Mouse (Mus musculus) urinary bladder, adult 2 months (tissue): ENCODE measurements at regions not wholly inside any gene's neighbourhood (a gene's known extent, or its start where the extent isn't known, plus 50 kb on each side); places are given as distances from the start of the nearest gene placed in this dataset.

ENCODE experiments used
- DNase-seq: peaks from one replicate; pipeline ENCODE4 v3.0.0; 2022; ENCODE audit warnings: low spot score

DNA sequence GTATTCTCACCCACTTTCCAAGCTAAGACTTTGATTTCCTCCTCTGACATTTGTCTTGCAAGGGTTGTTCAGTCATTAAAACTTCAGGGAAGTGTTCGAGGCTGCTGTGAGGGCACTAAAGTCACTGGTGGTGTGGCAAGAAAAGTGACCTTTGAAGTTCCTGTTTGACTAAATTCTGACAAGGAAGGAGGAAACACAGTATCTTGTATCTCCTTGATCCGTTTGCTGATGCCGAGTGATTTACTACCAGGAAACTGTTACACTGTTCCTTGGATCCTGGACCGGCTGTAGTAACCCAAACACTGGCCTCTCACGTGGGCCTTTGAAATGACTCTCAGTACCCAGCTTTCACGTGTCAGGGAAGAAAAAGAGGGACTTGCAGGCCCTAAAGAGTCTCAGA lies 53.5 kb upstream of the Ralgapa2 start:
- no peak for DNase-seq

DNA sequence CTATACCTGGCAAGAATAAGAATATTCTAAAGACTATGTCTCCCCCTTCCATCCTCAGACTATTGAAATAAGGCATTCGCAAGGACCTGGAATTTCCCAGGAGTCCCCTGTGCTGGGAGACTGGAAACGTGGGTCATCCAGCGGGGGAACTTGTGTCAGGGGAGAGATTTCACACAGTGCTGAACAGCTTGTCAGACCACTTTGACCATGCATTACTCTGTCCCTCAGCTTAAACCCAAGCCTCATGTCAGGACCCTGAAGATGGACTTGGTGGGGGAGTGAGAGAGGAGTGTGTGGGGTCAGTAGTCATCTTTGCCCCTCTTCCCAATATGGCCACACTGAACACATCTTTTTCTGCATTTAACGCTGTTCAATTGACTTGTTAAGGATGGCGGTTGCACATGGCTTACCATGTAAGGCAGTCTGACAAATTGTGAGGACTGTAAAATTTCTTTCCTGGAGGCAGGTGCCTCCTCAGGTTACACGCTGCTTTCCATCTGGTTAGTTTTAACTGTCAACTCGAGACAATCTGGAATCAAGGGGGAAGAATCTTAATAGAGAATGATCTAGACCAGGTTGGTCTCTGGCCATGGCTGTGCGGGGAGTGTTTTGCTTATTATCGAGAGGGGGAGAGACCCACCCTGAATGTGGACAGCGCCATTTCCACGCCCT lies 56.2 kb upstream of the Ralgapa2 start:
- DNase-seq: no peak

DNA sequence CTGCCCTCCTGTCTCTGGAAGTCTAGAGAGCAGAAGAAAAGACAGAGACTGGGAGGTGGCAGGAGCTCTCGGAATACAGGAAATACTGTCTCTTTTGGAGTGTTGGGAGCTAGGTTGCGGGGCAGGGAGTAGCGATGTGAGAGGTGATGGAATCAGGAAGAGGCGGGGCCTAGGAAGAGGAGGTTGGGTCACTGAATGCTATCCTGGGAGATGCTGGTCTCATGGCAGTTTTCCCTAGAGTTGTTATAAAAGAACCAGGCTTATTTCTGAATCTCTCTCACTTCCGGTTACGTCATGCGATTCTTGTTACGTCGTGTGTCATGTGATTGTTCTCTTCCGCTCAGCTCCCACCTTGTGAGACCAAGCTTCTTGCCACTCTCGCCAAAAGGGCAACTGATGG lies 58.9 kb upstream of the Ralgapa2 start:
- DNase-seq: no peak

DNA sequence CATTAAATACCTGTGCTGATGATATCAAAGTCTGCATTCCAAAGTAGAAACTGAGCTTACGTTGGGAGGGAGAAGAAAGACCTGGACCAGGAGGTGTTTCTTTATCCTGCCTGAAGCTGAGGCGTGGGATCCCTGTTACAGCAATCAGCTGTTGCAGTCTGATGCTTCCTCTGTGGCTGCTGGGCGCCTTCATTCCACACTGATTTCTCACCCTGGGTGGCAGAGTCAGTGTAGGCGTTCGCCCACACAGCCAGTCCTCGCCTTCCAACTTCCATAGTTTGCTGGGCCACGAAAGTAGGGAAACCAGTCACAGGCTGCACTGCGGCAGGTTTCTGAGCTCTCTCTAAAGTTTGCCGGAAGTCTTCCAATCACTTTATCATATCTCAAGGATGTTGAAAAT lies 59.7 kb upstream of the Ralgapa2 start:
- DNase-seq: no peak

DNA sequence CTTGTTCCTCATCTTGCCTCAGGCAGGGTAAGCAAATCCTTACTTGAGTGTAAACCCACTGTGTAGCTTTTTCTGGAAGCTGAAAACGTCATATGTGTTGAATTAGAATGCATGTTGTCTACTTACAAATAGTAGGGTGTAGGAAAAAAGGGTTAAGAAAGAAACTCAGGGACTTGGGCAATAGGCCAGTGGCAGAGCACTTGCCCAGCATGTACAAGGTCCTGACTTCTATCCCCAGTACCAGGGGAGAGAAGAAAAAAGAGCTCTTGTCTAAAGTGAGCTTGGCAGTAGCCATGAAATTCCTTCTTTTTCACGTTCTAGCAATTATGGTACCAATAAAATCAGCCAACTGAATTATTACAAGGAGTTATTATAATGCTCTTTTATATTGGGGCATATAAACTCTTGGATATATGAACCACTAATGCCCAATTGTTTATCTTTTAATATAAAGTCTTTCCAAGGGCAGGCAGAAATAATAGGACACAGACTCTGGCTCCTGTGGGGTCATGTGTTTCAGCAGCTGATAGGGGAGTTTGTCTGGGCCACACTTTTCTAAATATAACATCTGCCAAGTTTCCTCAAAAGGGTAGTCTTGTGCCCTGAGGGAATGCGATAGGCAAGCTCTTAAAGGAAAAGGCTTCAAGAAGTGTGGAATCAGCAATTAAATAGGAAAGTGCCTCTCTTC lies 63.6 kb upstream of the Ralgapa2 start:
- no peak for DNase-seq

DNA sequence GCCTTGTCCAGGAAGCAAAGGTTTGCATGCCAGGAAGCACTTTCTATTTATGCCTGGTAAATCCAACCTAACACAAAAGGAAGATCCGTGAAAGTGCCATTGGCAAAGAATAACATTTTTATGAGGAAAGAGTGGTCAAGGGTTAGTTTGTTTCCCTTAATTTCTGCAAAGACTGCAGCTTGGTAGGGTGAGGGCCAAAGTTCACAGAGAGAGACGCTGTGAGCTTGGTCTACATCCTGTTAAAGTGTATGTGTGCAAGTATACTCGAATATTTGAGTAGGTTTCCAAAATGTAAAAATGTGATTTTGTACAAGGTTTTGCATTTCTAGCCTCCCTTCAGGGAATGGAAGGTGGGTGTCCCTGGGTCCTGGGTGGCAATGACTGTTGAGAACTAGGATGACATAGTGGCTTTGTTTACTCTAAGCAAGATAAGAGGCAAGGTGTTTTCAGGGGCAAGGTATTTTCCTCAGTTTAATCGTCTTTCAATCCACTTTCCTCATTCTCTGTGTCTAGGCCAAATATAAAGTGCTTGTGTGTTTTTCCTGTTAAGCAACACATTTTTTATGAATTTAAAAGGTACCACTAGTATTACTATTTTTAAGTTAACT lies 64.3 kb upstream of the Ralgapa2 start:
- DNase-seq: no peak

DNA sequence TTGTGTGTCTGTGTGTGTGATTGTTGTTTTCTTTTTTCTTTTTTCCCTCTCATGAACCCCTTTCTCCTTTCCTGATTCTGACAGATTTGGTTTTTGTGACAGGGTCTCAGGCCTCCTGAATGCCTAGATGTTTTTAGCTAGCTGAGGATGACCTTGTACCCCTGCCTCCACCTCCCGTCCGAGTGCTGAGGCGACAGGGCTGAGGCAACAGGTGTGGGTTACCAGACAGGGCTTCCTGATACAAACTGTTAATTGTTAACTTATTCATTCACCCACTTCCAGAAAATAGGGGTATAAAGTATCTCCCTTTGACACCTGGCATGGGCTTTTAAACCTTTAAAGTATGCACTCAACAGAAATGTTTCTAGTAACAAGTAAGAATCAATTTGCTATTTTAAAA lies 65.0 kb upstream of the Ralgapa2 start:
- no peak for DNase-seq

DNA sequence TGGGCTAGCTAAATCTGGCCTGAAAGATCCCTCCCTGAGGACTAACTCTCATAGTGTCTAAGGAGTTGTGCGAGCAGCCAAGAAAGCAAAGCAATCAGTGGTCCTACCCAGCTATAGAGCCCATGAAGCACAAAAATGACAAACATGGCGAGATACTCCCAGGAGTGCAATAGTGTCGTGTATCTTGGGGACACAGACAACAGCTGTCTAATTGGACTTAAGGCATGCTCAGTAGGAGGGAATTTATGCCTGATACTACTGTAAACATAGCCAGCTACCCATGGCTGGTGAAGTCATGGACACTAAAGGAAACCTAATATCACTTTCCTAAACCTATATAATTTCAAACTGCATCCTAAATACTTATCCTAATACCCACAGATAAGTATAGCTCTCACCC lies 69.1 kb upstream of the Ralgapa2 start:
- no peak for DNase-seq

DNA sequence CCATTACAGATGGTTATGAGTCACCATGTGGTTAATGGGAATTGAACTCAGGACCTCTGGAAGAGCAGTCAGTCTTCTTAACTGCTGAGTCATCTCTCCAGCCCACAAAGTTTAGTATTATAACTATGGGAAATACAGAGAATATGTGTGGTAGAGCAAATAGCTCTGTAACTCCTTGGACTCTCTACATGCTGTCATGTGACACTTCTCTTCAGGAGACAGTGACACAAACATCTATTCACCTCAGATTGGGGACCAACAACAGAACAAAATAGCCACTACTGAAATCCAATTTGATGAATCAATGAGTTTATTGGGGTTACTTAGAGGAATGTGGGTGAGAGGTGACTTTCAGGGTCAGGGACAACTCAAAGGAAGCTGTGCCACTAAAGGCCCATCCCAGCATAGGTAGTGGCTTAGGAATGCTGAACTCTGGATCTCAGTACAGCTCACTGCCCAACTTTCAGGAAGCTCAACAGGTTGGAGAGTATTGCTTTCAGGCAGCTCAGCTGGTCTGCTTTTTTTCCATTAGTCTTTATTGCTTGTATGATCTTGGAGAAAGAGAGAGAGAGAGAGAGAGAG lies 71.8 kb upstream of the Ralgapa2 start:
- DNase-seq: no peak

DNA sequence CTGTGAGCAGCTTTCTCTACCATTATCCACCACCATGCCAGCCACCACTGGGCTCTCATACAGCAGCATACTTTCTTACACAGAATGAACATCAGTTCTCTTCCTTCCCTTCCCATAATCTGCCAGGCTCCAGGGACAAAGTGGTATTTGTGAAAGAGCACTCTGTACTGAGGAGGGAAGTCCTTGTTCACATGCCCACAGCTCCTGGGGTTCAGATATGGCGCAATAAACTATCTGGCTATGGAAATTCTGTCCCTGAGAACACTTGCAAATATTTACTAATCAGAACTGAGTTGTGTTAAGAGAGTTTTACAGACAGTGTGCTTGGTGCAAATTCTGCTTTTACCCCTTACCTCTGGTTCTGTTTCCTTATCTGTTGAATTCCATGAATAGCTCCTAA lies 74.2 kb upstream of the Ralgapa2 start:
- no peak for DNase-seq

DNA sequence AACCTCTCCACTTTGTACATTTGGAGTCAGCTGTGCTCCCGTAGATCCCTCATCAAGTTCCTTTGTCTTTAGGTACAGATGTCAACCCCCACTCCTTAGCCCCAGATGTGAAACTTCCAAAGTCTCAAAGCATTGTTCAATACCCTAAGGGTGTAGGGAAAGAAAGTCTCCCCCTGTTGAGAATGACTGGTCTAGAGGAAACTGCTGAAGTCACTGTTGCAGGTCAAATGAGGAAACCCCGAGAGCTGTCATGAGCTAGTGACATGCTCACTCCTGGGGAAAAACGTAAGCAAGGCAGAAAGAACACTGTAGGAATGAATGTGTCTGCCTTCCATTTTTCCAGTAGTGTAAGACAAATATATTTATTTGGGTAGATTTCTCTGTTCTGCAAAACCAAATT lies 74.8 kb upstream of the Ralgapa2 start:
- no peak for DNase-seq

DNA sequence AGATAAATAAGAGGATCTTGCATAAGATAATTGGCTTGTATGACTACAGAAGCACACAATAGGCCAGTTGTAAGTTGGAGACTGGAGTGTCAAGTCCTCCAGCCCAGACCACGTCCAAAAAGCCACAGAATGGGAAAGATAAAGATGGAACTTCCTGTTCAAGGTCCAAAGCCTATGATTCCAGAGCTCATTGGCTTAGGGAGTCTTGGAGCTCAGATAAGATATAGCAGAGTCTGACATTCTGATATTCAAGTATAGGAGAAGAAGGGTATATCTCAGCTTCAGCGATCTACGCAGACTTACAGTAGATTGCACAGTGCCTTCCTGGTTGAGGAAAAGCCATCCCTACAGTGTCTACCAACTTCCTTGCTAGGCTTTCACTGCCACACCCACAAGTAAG lies 77.7 kb upstream of the Ralgapa2 start:
- no peak for DNase-seq

DNA sequence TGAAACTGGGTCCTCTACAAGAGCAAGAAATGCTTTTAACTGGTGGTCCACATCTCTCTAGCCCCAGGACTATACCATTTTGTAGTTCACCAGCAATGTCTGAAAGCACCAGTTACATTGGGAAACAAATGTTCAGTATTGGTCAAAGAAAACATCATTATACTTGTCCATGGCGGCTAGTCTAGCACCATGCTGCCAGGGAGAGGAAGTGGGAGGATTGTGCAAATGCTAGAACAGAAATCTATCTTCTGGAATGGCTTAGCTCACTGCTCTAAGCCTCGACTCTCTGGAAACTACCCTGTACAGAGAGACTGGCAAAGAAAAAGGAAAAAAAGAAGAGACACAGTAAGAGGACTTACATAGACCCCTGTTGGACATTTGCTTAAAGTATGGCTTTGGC lies 81.1 kb upstream of the Ralgapa2 start:
- no peak for DNase-seq

DNA sequence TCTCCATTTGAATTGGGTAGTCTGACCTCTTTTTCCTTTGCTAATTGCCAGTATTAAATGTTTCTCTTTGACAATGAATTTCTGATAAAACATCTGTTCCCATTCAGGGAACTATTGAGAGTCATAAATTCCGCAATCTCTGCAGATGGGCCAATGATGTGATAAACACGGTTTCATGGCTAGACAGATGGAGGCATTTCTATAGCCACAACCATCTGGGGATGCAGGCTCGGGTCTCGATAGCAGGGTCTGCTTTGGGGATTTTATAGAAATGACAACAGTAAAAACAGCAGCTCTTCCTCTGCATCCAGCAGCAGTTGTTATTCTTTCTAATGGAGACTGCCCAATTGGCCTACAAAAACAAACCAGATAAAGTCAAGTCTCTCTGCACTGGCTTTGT lies 82.1 kb upstream of the Ralgapa2 start:
- DNase-seq: no peak

DNA sequence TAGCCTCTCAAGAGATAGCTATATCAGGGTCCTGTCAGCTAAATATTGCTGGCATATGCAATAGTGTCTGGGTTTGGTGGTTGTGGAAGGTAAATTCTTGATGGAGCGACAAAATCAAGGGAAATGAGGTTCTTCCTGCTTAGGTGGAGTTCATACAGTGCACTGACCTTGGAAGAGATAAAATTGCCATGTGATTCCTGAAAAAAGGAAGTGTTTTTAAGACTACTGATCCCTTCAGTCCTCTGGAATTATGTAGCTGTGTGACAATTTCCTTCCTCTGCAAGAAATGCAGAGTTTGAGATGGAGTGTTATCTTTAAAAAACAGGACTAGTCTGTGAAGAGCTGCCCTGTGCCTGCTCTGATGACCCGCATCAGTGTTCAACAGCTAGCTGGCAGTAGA lies 83.5 kb upstream of the Ralgapa2 start:
- no peak for DNase-seq

DNA sequence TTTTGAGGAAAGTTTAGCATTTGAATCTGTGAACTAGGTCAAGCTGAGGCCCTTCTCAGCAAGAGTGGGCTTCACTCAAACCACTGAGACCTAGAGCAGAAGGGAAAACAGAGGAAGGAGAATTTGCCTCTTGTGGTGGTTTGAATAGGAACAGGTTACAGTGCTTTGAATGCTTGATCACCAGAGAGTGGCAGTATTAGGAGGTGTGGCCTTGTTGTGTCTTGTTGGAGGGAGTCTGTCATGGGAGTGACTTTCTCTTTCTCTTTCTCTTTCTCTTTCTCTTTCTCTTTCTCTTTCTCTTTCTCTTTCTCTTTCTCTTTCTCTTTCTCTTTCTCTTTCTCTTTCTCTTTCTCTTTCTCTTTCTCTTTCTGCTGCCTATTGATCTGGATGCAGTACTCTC lies 94.0 kb upstream of the Ralgapa2 start:
- DNase-seq: no peak

DNA sequence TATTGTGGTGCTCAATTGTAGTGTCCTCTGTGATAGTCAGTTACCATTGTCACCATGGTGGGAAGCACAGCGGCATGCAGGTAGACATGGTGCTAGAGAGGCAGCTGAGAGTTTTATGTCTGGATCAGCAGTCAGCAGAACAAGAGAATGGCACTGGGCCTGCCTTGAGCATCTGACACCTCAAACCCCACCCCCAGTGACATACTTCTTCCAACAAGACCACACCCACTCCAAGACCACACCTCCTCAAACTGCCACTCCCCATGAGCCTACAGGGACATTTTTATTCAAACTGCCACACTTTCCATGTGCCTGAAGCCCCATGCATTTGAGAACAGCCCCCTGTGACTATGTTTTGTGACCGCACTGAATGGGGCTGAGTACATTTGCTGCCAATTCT lies 98.8 kb upstream of the Ralgapa2 start:
- no peak for DNase-seq

DNA sequence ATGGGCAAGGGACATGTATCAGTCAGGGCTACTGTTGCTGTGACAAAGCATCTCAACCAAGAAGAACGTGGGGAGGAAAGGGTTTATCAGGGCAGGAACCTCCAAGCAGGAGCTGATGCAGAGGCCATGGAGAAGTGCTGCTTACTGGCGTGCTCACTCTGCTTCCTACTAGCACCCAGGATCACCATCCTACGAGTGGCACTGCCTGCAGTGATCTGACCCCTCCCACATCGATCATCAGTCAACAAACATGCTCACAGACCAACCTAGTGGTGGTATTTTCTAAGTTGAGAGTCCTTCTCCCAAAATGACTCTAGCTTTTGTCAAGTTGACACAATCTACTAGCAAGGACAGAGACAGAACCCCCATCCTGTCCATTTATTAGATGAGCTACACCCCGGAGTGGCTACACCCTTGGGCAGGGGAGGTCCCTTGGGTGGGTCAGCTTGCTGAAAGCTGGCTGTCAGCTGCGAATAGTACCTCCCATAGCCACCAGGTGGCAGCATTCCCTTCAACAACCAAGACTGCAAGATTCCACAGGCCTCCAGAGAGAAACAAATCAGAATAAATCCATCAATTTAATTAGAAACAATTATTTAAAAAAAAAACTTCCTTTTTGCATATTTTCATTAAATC lies 99.9 kb upstream of the Ralgapa2 start:
- peak; percentile 31 for DNase-seq

DNA sequence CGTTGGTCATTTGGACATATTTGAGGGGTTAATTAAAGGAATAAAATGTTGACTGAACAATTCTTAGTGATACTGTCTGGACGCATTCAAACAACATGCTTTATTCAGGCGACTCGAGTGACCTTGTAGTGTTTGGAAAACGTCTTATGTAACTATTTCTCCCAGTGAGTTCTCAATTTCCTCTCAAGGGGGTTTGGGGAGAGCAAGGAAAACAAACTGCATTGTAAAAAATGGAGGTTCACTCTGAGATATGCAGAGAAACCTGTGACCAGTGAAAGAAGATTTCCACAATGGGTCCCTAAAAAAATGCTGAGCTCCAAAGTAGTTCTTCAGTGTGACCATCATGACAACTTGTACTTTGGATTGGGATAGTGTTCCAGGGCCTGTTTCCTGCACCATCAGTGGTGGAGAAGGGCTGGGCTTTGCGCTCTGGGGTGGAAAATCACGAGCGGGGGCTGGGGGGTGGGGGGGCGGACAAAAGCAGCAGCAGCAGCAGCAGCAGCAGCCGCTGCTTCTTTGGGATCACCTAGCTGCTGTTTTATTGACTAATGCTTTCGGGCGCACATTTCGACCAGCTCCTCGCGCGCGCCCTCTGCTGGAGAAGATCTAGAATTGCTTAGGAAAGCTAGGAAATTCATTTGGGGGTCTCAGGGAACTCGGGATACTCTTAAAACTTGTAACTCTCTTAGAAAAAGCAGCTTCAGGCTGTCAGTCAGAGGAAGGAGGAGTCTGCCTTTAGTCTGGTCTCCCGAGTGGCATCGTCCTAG lies 100.6 kb upstream of the Ralgapa2 start:
- DNase-seq: peak; percentile 34

DNA sequence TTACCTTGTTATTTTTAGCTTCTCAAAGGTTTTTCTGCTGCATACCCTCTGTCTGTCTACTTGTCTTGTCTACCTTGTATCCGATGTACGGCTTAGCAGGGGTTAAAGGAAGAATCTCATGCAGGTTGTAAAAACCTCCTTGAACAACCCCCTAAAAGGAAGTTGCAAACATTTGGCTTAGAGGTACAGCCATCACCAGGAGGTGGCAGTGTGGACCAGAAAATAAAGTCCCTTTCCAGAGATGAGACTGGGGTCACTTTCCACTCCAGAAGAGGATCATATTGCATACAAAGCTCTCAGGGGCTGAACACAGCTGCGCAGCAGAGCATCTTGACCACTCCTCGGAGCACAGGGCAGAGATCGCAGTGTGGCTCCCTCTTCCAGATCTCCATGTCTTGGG lies 109.0 kb upstream of the Ralgapa2 start:
- no peak for DNase-seq

DNA sequence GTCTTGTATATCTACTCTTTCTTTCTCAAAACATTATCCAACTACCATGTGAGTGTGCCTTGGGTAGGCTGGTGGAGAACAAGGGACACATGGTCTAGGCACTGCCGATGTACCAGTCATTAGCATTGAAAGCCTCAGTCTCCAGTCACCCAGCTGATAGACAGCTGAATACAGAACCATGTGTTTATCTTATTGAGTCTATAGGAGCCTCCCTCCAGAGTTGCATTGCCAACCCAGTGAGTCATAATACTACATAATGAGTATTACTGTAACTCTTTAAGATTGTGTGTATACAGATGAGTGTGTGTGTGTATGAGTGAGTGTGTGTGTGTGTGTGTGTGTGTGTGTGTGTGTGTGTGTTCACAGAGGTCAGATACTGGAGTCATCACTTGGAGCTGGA lies 110.9 kb upstream of the Ralgapa2 start:
- DNase-seq: no peak

DNA sequence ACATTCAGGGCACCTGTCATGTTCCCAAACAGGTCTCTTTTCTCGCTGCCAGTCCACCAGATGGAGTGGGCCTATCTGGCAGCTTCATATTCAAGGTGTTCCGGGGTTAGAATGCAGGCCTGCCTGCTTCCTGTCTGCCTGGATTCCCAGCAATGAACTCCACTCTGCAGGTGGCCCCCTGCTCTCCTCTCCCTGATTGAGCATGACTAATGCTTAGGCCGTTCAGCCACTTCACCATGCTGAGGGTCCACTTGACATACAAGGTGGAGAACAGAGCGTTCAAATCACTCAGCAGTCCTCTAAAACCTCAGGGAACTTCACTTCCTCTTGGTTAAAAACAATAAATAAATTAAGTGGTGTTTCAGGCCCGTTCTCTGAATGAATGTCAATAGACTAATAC lies 112.1 kb upstream of the Ralgapa2 start:
- no peak for DNase-seq
